Mouse (Mus musculus) lung, adult 2 months (tissue): ENCODE measurements around the gene Spata20. TPM values are rescaled to one million over a fixed set of nuclear protein-coding genes. Genes with fewer than 3 reads are reported as not detected.

Experiments
- DNase-seq: peaks from one replicate; pipeline ENCODE4 v3.0.0; 2022
- H3K4me1 ChIP-seq: fragments of 200-500 bp; 2 replicates; pipeline ENCODE4 v1.6.1; 2011; ENCODE audit warnings: low read length; ENCODE audit not compliant: control insufficient read depth, insufficient read depth
- H3K4me3 ChIP-seq: fragments of 200-500 bp; replicated peaks from 2 replicates; pipeline ENCODE3; 2011; ENCODE audit warnings: low read depth, mild to moderate bottlenecking, control low read depth, low read length; ENCODE audit errors: extremely low read depth
- CTCF ChIP-seq: fragments of 200-500 bp; IDR thresholded peaks from 2 replicates; pipeline ENCODE4 v1.5.1; 2011; ENCODE audit warnings: mild to moderate bottlenecking, low read length, control low read depth; ENCODE audit not compliant: insufficient read depth
- POLR2A ChIP-seq: fragments of 200-500 bp; IDR thresholded peaks from 2 replicates; pipeline ENCODE4 v1.6.1; 2011; ENCODE audit warnings: low read depth, mild to moderate bottlenecking, control low read depth, low read length, borderline replicate concordance; ENCODE audit errors: extremely low read depth
- WGBS: fragments of 180-500 bp; shearing (Covaris S2); methylation state at CpG from one replicate; pipeline ENCODE4 v1.1.7; 2018; 5-methylcytosine and 5-hydroxymethylcytosine counted together
- polyA plus RNA-seq: library from polyadenylated mRNA; depleted of rRNA; stranded (reverse); fragments of >200 nt; gene quantifications from 2 replicates; pipeline ENCODE4 v1.2.3, GENCODE M21; 2012; rRNA removed

The Spata20 gene
- polyA plus RNA-seq = 0.15 and 0.70 TPM in 2 replicates

GRCm38 (mm10) chr11:94486001-94486400, at the start of gene Spata20:
TSS of gene Spata20 (minus strand) at chr11:94486179.
- Histone ChIP-seq H3K4me3 (no peak within 1 kb of the TSS), H3K4me1 (peaks cover 6% of the 10 kb centered on the region; the same call in 1 of the 2 replicates)
- peak; percentile 86 for DNase-seq
- 4% methylated on average over 24 of the region's 24 CpGs for WGBS
- TF ChIP-seq CTCF (peak; percentile 73), POLR2A (no peak)

- DNase-seq = no peak
- WGBS = 77% methylated on average over 8 of the region's 8 CpGs
- TF ChIP-seq POLR2A (no peak), CTCF (no peak)
- Histone ChIP-seq H3K4me1 (no peaks in the 10 kb centered on the region), H3K4me3 (no peak overlapping the region)
Measured at GRCm38 (mm10) chr11:94533171-94533570, 47.2 kb upstream of the Spata20 start.

- TF ChIP-seq CTCF (no peak), POLR2A (no peak)
- WGBS = 48% methylated on average over 3 of the region's 3 CpGs
- Histone ChIP-seq H3K4me3 (no peak overlapping the region), H3K4me1 (no peaks in the 10 kb centered on the region)
- DNase-seq = no peak
Measured at GRCm38 (mm10) chr11:94528879-94529278, 42.9 kb upstream of the Spata20 start.

GRCm38 (mm10) chr11:94526171-94526879, 40.3 kb upstream of the Spata20 start:
- no peak overlapping the region for H3K4me3 ChIP-seq
- DNase-seq = no peak
- H3K4me1 ChIP-seq = no peaks in the 10 kb centered on the region
- 55% methylated on average over 9 of the region's 9 CpGs for WGBS
- TF ChIP-seq POLR2A (no peak), CTCF (no peak)

GRCm38 (mm10) chr11:94521219-94521843, 35.4 kb upstream of the Spata20 start, which contains the start of gene Mycbpap:
TSS of gene Mycbpap (minus strand) at chr11:94521742.
- TF ChIP-seq POLR2A (0 out of 2 replicates have a peak, but pooled peaks have one; percentile 14), CTCF (no peak)
- peak; percentile 79 for DNase-seq
- no peaks in the 10 kb centered on the region; the same call in 1 of the 2 replicates for H3K4me1 ChIP-seq
- 3% methylated on average over 42 of the region's 42 CpGs for WGBS
- H3K4me3 ChIP-seq = peak within 1 kb of the TSS; percentile 68

DNA sequence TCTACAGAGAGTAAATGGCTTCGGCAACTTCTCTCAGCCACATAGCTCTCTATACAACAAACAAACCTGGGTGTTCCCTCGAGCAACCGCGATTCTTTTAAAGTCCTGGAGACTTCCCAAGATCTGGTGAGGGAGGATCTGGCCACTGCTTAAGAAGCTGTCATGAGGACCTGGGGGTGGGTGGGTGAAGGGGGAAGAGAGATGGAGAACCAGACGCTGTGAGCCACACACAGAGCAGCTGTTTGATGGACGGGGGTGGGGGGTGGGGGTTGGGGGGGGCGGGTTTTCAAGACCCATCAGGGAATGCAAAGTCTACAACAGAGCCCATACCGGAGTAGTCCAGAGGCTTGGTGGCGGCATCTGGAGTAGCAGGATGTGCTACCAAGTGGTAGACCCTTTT, 27.5 kb upstream of the Spata20 start:
- H3K4me1 ChIP-seq = 0 out of 2 replicates have a peak, but pooled peaks cover 2% of the 10 kb centered on the region
- TF ChIP-seq POLR2A (no peak), CTCF (no peak)
- H3K4me3 ChIP-seq = no peak overlapping the region
- no peak for DNase-seq
- WGBS = 43% methylated on average over 8 of the region's 9 CpGs

GRCm38 (mm10) chr11:94508976-94509375, 23.0 kb upstream of the Spata20 start:
- 69% methylated on average over 10 of the region's 10 CpGs for WGBS
- no peak for DNase-seq
- Histone ChIP-seq H3K4me3 (no peak overlapping the region), H3K4me1 (0 out of 2 replicates have a peak, but pooled peaks cover 2% of the 10 kb centered on the region)
- no peak for TF ChIP-seq POLR2A
- no peak for TF ChIP-seq CTCF

DNA sequence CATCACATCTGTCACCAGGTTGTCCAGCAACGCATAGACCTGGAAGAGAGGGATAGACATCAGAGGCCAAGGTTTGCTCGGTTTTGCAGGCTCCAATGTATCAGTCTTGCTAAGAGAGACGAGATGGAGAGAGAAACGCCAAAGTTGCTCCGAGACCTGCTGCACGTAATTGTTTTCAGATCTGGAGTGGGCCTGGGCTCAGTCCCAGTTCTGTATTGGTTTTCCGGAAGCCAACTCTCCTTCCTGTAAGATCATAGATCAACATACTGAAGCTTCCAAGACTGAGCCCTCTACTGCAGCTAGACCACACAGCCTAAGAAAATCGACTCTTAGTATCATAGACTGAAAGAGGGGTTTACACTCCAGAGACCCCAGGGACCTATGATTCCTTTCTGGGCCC, 15.5 kb upstream of the Spata20 start:
- 68% methylated on average over 8 of the region's 8 CpGs for WGBS

GRCm38 (mm10) chr11:94500362-94500761, 14.4 kb upstream of the Spata20 start:
- 35% methylated on average over 8 of the region's 8 CpGs for WGBS
- Histone ChIP-seq H3K4me1 (peaks cover 5% of the 10 kb centered on the region), H3K4me3 (peak overlapping the region; percentile 70)
- TF ChIP-seq POLR2A = no peak
- TF ChIP-seq CTCF = no peak
- no peak for DNase-seq

More for the DNA sequence above, 15.5 kb upstream of the Spata20 start:
- Histone ChIP-seq H3K4me3 (no peak overlapping the region), H3K4me1 (peaks cover 5% of the 10 kb centered on the region)
- no peak for DNase-seq
- TF ChIP-seq POLR2A (no peak), CTCF (no peak)
